Mouse (Mus musculus) ES-Bruce4 (cell line): ENCODE data around the gene Myo10. TPM values are rescaled to one million over a fixed set of nuclear protein-coding genes. Genes with fewer than 3 reads are reported as not detected.

Experiments
- H3K27ac ChIP-seq: 2 replicates; pipeline ENCODE4 v1.5.1; 2012; ENCODE audit warnings: low read length, inconsistent platforms; ENCODE audit not compliant: insufficient read depth
- H3K27me3 ChIP-seq: 2 replicates; pipeline ENCODE4 v1.6.1; 2012; ENCODE audit warnings: mild to moderate bottlenecking, low read length, inconsistent platforms; ENCODE audit not compliant: control insufficient read depth, poor library complexity, insufficient read depth, severe bottlenecking
- H3K36me3 ChIP-seq: 2 replicates; pipeline ENCODE4 v1.6.1; 2012; ENCODE audit warnings: inconsistent platforms, mild to moderate bottlenecking, low read length, moderate library complexity; ENCODE audit not compliant: control insufficient read depth, poor library complexity, insufficient read depth, severe bottlenecking
- H3K4me1 ChIP-seq: one replicate; pipeline ENCODE4 v1.8.1; 2011; ENCODE audit warnings: low read length; ENCODE audit not compliant: control insufficient read depth, insufficient read depth
- H3K4me3 ChIP-seq: 2 replicates; pipeline ENCODE4 v1.5.1; 2011; ENCODE audit warnings: low read depth, mild to moderate bottlenecking, low read length
- H3K9ac ChIP-seq: 2 replicates; pipeline ENCODE4 v1.6.1; 2012; ENCODE audit warnings: low read depth, mild to moderate bottlenecking, inconsistent platforms; ENCODE audit not compliant: poor library complexity, severe bottlenecking
- H3K9me3 ChIP-seq: replicated peaks from 2 replicates; pipeline ENCODE4 v1.6.1; 2012; ENCODE audit warnings: mild to moderate bottlenecking, low read length, inconsistent platforms; ENCODE audit not compliant: control insufficient read depth, poor library complexity, insufficient read depth, severe bottlenecking
- CTCF ChIP-seq: IDR thresholded peaks from one replicate; pipeline ENCODE4 v1.8.1; 2011; ENCODE audit warnings: low read depth, low read length
- EP300 ChIP-seq: IDR thresholded peaks from 2 replicates; pipeline ENCODE4 v1.6.1; 2011; ENCODE audit warnings: low read depth, low read length; ENCODE audit not compliant: insufficient read depth
- POLR2A ChIP-seq: IDR thresholded peaks from one replicate; pipeline ENCODE4 v1.8.1; 2011; ENCODE audit warnings: low read length; ENCODE audit not compliant: insufficient read depth
- polyA plus RNA-seq: library from polyadenylated mRNA; stranded (reverse); fragments of >200 nt; gene quantifications from 2 replicates; pipeline ENCODE4 v1.2.4, GENCODE M21; 2011; ENCODE audit warnings: low read depth; ENCODE audit not compliant: missing spikeins, insufficient read depth, insufficient read length

Myo10 gene
- polyA plus RNA-seq, 1 experiment: 171 TPM

DNA sequence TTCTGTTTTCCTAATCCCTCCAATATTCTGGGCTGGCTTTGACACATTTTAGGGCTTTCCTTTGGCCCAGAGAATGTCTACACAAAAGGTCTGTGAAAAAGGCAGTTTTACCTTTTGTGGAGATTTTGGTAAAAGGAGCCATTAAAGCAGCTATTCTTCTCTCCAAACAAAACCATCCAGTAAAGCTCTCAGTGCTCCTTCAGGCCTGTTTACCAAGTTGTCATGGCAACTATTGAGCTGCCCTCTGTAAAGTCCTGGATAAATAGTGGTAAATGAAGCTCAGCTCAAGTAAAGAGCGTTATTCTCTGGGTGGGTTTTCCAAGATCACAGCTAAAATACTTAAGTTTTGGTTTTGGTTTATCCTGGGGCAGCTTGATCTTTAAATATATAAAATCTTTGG, 130.3 kb downstream of the Myo10 start:
- H3K4me3 ChIP-seq: peak overlapping the region; percentile 34; the same call in 1 of the 2 replicates
- H3K27ac ChIP-seq: peak overlapping the region; percentile 87
- no peaks in the 10 kb centered on the region for H3K9me3 ChIP-seq
- TF ChIP-seq CTCF: no peak
- TF ChIP-seq POLR2A: no peak
- no peak for TF ChIP-seq EP300
- H3K36me3 ChIP-seq: no peaks in the 10 kb centered on the region
- peak overlapping the region; percentile 37 for H3K9ac ChIP-seq
- H3K27me3 ChIP-seq: no peaks in the 10 kb centered on the region
- no peaks in the 10 kb centered on the region for H3K4me1 ChIP-seq

GRCm38 (mm10) chr15:25753003-25753402, 130.7 kb downstream of the Myo10 start:
- Histone ChIP-seq H3K27me3 (no peaks in the 10 kb centered on the region), H3K4me1 (no peaks in the 10 kb centered on the region), H3K4me3 (peak overlapping the region; percentile 34), H3K9me3 (no peaks in the 10 kb centered on the region), H3K27ac (peak overlapping the region; percentile 87), H3K9ac (peak overlapping the region; percentile 37), H3K36me3 (no peaks in the 10 kb centered on the region)
- TF ChIP-seq POLR2A: no peak
- TF ChIP-seq EP300: no peak
- no peak for TF ChIP-seq CTCF

GRCm38 (mm10) chr15:25753878-25754277, 131.6 kb downstream of the Myo10 start:
- Histone ChIP-seq H3K27me3 (no peaks in the 10 kb centered on the region), H3K36me3 (no peaks in the 10 kb centered on the region), H3K9me3 (no peaks in the 10 kb centered on the region), H3K4me1 (no peaks in the 10 kb centered on the region), H3K9ac (0 out of 2 replicates have a peak overlapping the region, but pooled peaks have one; percentile 88), H3K4me3 (peak overlapping the region; percentile 80; the same call in 1 of the 2 replicates), H3K27ac (peak overlapping the region; percentile 100)
- no peak for TF ChIP-seq EP300
- TF ChIP-seq POLR2A: no peak
- no peak for TF ChIP-seq CTCF

DNA sequence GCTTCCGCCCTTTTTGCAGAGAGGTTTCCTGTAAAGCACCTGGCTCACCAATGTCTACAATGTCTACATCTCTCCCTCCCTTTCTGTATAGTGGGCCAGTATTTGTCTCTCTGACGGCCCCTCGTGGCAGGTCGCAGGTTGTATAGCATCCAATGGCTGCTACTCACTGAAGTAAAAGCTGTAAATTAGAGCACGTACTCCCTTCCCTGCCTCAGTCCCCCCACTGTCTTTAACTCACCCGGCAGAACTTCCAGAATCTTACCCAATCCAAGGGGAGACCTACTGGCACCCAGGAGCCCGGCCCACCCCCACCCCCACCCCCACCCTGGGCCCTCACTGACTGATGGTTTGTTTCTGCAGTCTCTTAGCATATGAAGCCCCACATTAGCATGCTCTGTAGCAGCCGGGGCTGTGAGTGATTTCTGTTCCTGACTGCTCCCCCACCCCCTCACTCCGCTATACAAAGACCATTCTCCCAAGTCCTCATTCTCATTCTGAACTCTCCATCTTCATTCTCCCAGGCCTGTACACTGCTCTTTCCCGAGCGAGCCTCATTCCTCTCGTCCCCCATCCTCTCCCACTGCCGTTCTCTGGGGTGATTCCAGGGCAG, 132.1 kb downstream of the Myo10 start:
- Histone ChIP-seq H3K4me1 (no peaks in the 10 kb centered on the region), H3K4me3 (peak overlapping the region; percentile 80), H3K27ac (peak overlapping the region; percentile 100), H3K9ac (peak overlapping the region; percentile 88), H3K9me3 (no peaks in the 10 kb centered on the region), H3K27me3 (no peaks in the 10 kb centered on the region), H3K36me3 (no peaks in the 10 kb centered on the region)
- TF ChIP-seq POLR2A: peak; percentile 21
- peak; percentile 94 for TF ChIP-seq EP300
- TF ChIP-seq CTCF: no peak

DNA sequence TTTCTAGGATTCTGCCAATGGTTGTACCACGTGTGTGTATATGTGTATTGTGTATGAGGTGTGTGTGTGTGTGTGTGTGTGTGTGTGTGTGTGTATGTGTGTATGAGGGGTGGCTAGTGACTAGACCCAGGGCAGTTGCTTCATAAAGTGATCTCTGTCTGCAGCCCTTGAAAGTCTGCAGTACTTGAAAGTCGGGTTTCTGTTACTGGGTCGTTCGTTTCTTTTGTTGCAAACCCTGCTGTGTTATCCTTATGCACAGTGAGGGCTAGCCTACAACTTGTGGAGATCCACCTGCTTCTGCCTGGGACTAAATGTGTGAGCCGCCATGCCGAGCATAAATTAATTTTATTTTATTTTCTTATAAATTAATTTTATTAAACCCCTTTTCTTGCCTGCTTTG, 133.2 kb downstream of the Myo10 start:
- Histone ChIP-seq H3K4me1 (no peaks in the 10 kb centered on the region), H3K4me3 (peak overlapping the region; percentile 80), H3K9ac (peak overlapping the region; percentile 88), H3K9me3 (no peaks in the 10 kb centered on the region), H3K27ac (peak overlapping the region; percentile 100), H3K36me3 (no peaks in the 10 kb centered on the region), H3K27me3 (no peaks in the 10 kb centered on the region)
- TF ChIP-seq CTCF (no peak), POLR2A (no peak), EP300 (no peak)

DNA sequence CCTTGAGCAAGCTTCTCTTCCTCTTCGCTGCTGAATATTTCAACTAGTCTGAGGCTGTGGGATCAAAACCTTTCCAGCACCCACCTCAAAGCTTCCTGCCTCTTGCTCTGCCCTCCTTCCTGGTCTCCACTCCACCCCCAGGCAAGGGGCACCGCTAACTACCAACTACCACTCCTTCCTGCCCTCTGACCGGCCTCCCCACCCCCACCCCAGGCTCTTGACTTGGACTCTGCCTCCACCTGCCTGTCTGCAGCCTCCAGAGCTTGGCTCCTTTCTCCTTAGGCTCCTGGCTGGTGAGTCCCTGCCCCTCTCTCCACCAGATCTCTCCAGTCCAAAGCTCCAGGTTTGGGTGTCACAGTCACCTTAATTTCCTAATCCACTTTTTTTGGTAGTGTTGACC, 133.7 kb downstream of the Myo10 start:
- H3K4me3 ChIP-seq: peak overlapping the region; percentile 55
- peak overlapping the region; percentile 45; the same call in 1 of the 2 replicates for H3K9ac ChIP-seq
- H3K36me3 ChIP-seq: no peaks in the 10 kb centered on the region
- TF ChIP-seq EP300 (peak; percentile 78), CTCF (peak; percentile 4), POLR2A (no peak)
- peak overlapping the region; percentile 93 for H3K27ac ChIP-seq
- H3K27me3 ChIP-seq: no peaks in the 10 kb centered on the region
- no peaks in the 10 kb centered on the region for H3K9me3 ChIP-seq
- H3K4me1 ChIP-seq: no peaks in the 10 kb centered on the region
